Mouse (Mus musculus) erythroblast, embryonic 14.5 days (primary cell): ENCODE measurements around the gene Elane.

Experiments used
- GATA1 ChIP-seq: IDR thresholded peaks from 2 replicates; pipeline ENCODE4 v1.6.1; 2012; ENCODE audit warnings: low read length, inconsistent platforms, mixed read lengths
- TAL1 ChIP-seq: IDR thresholded peaks from 3 replicates; pipeline ENCODE4 v1.6.1; 2012; ENCODE audit warnings: low read length, inconsistent platforms, mixed read lengths

DNA sequence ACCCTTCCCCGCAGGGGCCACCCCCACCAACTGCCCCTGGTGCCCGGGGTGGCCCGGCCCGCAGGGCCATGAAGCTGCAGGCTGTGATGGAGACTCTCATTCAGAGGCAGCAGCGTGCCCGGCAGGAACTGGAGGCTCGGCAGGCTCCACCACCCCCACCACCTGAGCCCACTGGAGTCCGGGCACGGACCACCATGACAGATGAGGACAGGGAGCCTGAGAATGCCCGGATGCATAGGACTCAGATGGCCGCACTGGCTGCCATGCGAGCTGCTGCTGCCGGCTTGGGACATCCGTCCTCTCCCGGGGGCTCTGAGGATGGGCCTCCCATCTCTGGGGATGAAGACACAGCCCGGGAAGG, 44.8 kb downstream of the Elane start:
- TF ChIP-seq GATA1 (no peak), TAL1 (no peak)
